Mouse (Mus musculus): Measurements from ENCODE around the gene Gbp5.
A peak's percentile ranks its signal among the peaks of the same experiment; 100 is the strongest.

DNA sequence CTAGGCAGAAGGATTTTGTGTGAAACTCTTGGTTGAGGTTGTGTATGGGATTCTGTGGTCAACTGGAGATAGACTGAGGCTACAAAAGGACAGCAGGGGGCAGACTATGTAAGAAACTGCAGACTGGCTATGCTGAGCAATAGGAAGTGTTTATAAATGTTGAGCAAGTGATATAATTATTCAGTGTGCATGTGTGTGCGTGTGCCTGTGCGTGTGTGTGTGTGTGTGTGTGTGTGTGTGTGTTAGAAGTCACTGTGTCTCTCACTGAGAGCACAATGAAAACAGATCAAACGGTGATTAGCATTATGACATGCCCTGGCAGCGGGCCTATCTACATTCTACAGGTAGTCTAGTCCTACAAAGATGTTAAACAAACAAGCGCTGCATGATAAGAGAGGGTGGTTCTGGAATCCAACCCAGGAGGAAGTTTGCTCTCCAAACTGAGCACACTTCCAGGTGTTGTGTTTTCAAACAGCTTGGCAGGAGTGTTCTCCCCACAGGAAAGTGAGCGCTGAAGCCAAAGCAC is at the start of gene Gbp5:
- TF ChIP-seq CTCF (IDR thresholded peaks at IDR 0.05; ENCODE audit: low read depth) (peak; percentile 39), EP300 (IDR thresholded peaks at IDR 0.05; ENCODE audit: low read depth) (no peak)
